8 mouse cellular contexts compared by ENCODE assay signal in genomic region chr5:24550598-24551316, GRCm38 (mm10). TPM values are rescaled to one million over a fixed set of nuclear protein-coding genes. Genes with fewer than 3 reads are reported as not detected.
DNase-seq lines count a peak whose midpoint lies in the region; ATAC-seq and TF ChIP-seq lines count a peak whose summit lies in the region.
"Had no signal": no experiment of that assay in that cellular context is flagged by ENCODE, and none has a peak within 500 bp of the region (broad histone marks: within the 10 kb centered on the region; RNA-seq: fewer than 3 reads in every experiment).

No protein-coding gene starts in this region.

- H3K4me1 ChIP-seq in E14TG2a.4 (replicated peaks; ENCODE audit: low read depth, low read length) = peaks cover 40% of the 10 kb centered on the region
- peaks cover 4 to 9% of the 10 kb centered on the region in 2 experiments; a peak in 2 of 4 replicates for H3K4me1 ChIP-seq in ES-E14 (ENCODE audit: control insufficient read depth in 2 of 2, insufficient read depth in 2 of 2, low read length in 2 of 2, poor library complexity in 1 of 2)
- H3K4me1 ChIP-seq in kidney, embryonic 16.5 days (ENCODE audit: insufficient read depth, low read length) = peaks cover 20% of the 10 kb centered on the region
- H3K4me1 ChIP-seq in liver, embryonic 12.5 days = 0 out of 2 replicates have a peak, but pooled peaks cover 7% of the 10 kb centered on the region

- no peaks in the 10 kb centered on the region for H3K36me3 ChIP-seq in E14TG2a.4 (ENCODE audit: insufficient read depth, low read length)
- no peaks in the 10 kb centered on the region for H3K36me3 ChIP-seq in ES-E14 (ENCODE audit: control insufficient read depth, insufficient read depth, low read length, poor library complexity, severe bottlenecking)
- no peaks in the 10 kb centered on the region for H3K36me3 ChIP-seq in kidney, embryonic 16.5 days (ENCODE audit: insufficient read depth, low read length)
- H3K36me3 ChIP-seq in liver, embryonic 12.5 days = no peaks in the 10 kb centered on the region

- peak overlapping the region; percentile 7; the same call in 1 of the 2 replicates for H3K9ac ChIP-seq in ES-E14 (ENCODE audit: insufficient read depth, low read depth, low read length, poor library complexity, severe bottlenecking)
- H3K9ac ChIP-seq in kidney, embryonic 16.5 days (replicated peaks; ENCODE audit: low read length) = peak overlapping the region; percentile 54
- H3K9ac ChIP-seq in liver, embryonic 12.5 days = no peak overlapping the region

- no peak overlapping the region for H3K27ac ChIP-seq in ES-E14 (ENCODE audit: insufficient read depth, low read depth, low read length, poor library complexity, severe bottlenecking)
- H3K27ac ChIP-seq in kidney, embryonic 16.5 days (ENCODE audit: low read length) = 0 out of 2 replicates have a peak overlapping the region, but pooled peaks have one; percentile 5
- H3K27ac ChIP-seq in liver, embryonic 12.5 days = no peak overlapping the region
- H3K27ac ChIP-seq: macrophage had no signal

- DNase-seq in ES-E14 (ENCODE audit: low read depth, low spot score) = no peak
- DNase-seq in frontal cortex, postnatal 36 days (ENCODE audit: low spot score in 2 of 2) = peak; percentile 58
- DNase-seq in right cerebral cortex, adult 18-20 months = peak; percentile 67
- no peak for DNase-seq in B cell, adult 2 months

- peaks cover 56% of the 10 kb centered on the region for H3K27me3 ChIP-seq in E14TG2a.4 (ENCODE audit: insufficient read depth, low read length)
- peaks cover 18% of the 10 kb centered on the region for H3K27me3 ChIP-seq in kidney, embryonic 16.5 days (ENCODE audit: insufficient read depth, low read length)
- H3K27me3 ChIP-seq in liver, embryonic 12.5 days (replicated peaks) = peaks cover 88% of the 10 kb centered on the region

- no peak for TF ChIP-seq CTCF in E14TG2a.4 (conservative IDR thresholded peaks at IDR 0.05; ENCODE audit: low read length)

- 15% methylated on average over 26 of the region's 26 CpGs for WGBS in kidney, embryonic 16.5 days
- 27% methylated on average over 26 of the region's 26 CpGs for WGBS in liver, embryonic 12.5 days (ENCODE audit: insufficient replicate concordance)

- in situ Hi-C loops in ES-E14 (cut with MboI; ENCODE audit: low sequenced_read_pairs in 2 of 2, unreplicated experiment in 2 of 2) = no loop called here

- H3K4me3 ChIP-seq in E14TG2a.4 (replicated peaks; ENCODE audit: low read length) = peak overlapping the region; percentile 45
- peak overlapping the region; percentile 15 to 19; a peak in 1 of 4 replicates for H3K4me3 ChIP-seq in ES-E14 (ENCODE audit: insufficient read depth in 1 of 2, low read depth in 1 of 2, low read length in 2 of 2, poor library complexity in 1 of 2, severe bottlenecking in 1 of 2)
- H3K4me3 ChIP-seq in kidney, embryonic 16.5 days (ENCODE audit: low read length) = peak overlapping the region; percentile 13; the same call in 1 of the 2 replicates
- H3K4me3 ChIP-seq in liver, embryonic 12.5 days = no peak overlapping the region

- H3K9me3 ChIP-seq in E14TG2a.4 (ENCODE audit: low read length) = no peaks in the 10 kb centered on the region
- no peaks in the 10 kb centered on the region for H3K9me3 ChIP-seq in ES-E14 (ENCODE audit: control insufficient read depth, insufficient read depth, low read depth, low read length)
- H3K9me3 ChIP-seq in kidney, embryonic 16.5 days (ENCODE audit: low read length) = 0 out of 2 replicates have a peak, but pooled peaks cover 1% of the 10 kb centered on the region
- no peaks in the 10 kb centered on the region for H3K9me3 ChIP-seq in liver, embryonic 12.5 days (replicated peaks)

- peak; percentile 74 for ATAC-seq in kidney, embryonic 16.5 days (ENCODE audit: low FRiP score, low TSS enrichment)
- ATAC-seq in liver, embryonic 12.5 days = no peak

- peak overlapping the region; percentile 57 for H3K4me2 ChIP-seq in kidney, embryonic 16.5 days (replicated peaks; ENCODE audit: low read depth, low read length)
- H3K4me2 ChIP-seq in liver, embryonic 12.5 days = peak overlapping the region; percentile 13

TF ChIP-seq in ES-E14, 5 proteins besides CTCF, POLR2A, EP300 and RAD21:
- TF ChIP-seq MAFK (IDR thresholded peaks at IDR 0.05; ENCODE audit: insufficient read depth, low read depth, low read length) (no peak), ZC3H11A (IDR thresholded peaks at IDR 0.05; ENCODE audit: borderline replicate concordance, low read depth, low read length) (no peak), CHD2 (IDR thresholded peaks at IDR 0.05; ENCODE audit: low read depth, low read length) (no peak), ZNF384 (IDR thresholded peaks at IDR 0.05; ENCODE audit: low read depth, low read length) (no peak), HCFC1 (IDR thresholded peaks at IDR 0.05; ENCODE audit: borderline replicate concordance, insufficient read depth, low read length) (no peak)

RNA-seq across cellular contexts. Expression of gene 4931409K22Rik, which starts 5.9 kb away (rescaled TPM):
- 0.13 and 0.21 TPM in 2 replicates for total RNA-seq in ES-E14 (2012; rRNA removed)
- 0.16 and 0.41 TPM in 2 replicates for polyA plus RNA-seq in kidney, embryonic 16.5 days (2015; fragmentation: Nextera tagmentation; extraction: Ambion mirVana)
- polyA plus RNA-seq in liver, embryonic 12.5 days (2016; fragmentation: Nextera tagmentation; extraction: Ambion mirVana) = 0.05 TPM in 1 of 2 replicates, not detected in the other
- polyA plus RNA-seq: macrophage had no signal

RNA-seq across cellular contexts. Expression of gene Asb10, which starts 10.0 kb away (rescaled TPM):
- 0.18 and 0.53 TPM in 2 replicates for total RNA-seq in ES-E14 (2012; rRNA removed)
- 0.42 and 0.71 TPM in 2 replicates for polyA plus RNA-seq in kidney, embryonic 16.5 days (2015; fragmentation: Nextera tagmentation; extraction: Ambion mirVana)
- polyA plus RNA-seq in liver, embryonic 12.5 days (2016; fragmentation: Nextera tagmentation; extraction: Ambion mirVana) = 0.11 TPM in 1 of 2 replicates, not detected in the other

RNA-seq across cellular contexts. Expression of gene Gbx1, which starts 23.8 kb away (rescaled TPM):
- total RNA-seq in ES-E14 (2012; rRNA removed) = 0.40 and 0.69 TPM in 2 replicates
- polyA plus RNA-seq in kidney, embryonic 16.5 days (2015; fragmentation: Nextera tagmentation; extraction: Ambion mirVana) = 0.08 TPM in 1 of 2 replicates, not detected in the other
- not detected in 2 replicates for polyA plus RNA-seq in liver, embryonic 12.5 days (2016; fragmentation: Nextera tagmentation; extraction: Ambion mirVana)
- polyA plus RNA-seq: macrophage had no signal

RNA-seq across cellular contexts. Expression of gene Abcf2, which starts 26.5 kb away (rescaled TPM):
- 139 and 171 TPM in 2 replicates for total RNA-seq in ES-E14 (2012; rRNA removed)
- polyA plus RNA-seq in kidney, embryonic 16.5 days (2015; fragmentation: Nextera tagmentation; extraction: Ambion mirVana) = 118 TPM in 2 replicates
- 93.7 and 95.9 TPM in 2 replicates for polyA plus RNA-seq in liver, embryonic 12.5 days (2016; fragmentation: Nextera tagmentation; extraction: Ambion mirVana)

RNA-seq across cellular contexts. Expression of gene Chpf2, which starts 35.8 kb away (rescaled TPM):
- 23.0 and 23.7 TPM in 2 replicates for total RNA-seq in ES-E14 (2012; rRNA removed)
- 27.1 and 28.3 TPM in 2 replicates for polyA plus RNA-seq in kidney, embryonic 16.5 days (2015; fragmentation: Nextera tagmentation; extraction: Ambion mirVana)
- 16.6 and 17.6 TPM in 2 replicates for polyA plus RNA-seq in liver, embryonic 12.5 days (2016; fragmentation: Nextera tagmentation; extraction: Ambion mirVana)

Comparison
In these comparisons a context has a peak if more than half of its experiments do, and no peak if none do; other contexts are left out.
1. DNase-seq: peak in frontal cortex, postnatal 36 days (2 of 2) and right cerebral cortex, adult 18-20 months (single experiment); none in ES-E14 (single experiment) and B cell, adult 2 months (0 of 2).